Mouse (Mus musculus): ENCODE measurements around the gene Oaz2.
"Not testable (repeated sequence)": the region's sequence is repeated elsewhere in the genome, so short reads cannot be mapped to it uniquely, and the experiment has no call there.

The Oaz2 gene

GRCm38 (mm10) chr9:65653741-65654140, 14.1 kb upstream of the Oaz2 start:
- no peak for DNase-seq

- DNase-seq, result no peak
These were observed 13.0 kb upstream of the Oaz2 start for GRCm38 (mm10) chr9:65654700-65655237.

- no peak for DNase-seq
These were observed 12.3 kb upstream of the Oaz2 start for GRCm38 (mm10) chr9:65655540-65655939.

- DNase-seq, result no peak
These were observed 10.6 kb upstream of the Oaz2 start for GRCm38 (mm10) chr9:65657218-65657617.

DNA sequence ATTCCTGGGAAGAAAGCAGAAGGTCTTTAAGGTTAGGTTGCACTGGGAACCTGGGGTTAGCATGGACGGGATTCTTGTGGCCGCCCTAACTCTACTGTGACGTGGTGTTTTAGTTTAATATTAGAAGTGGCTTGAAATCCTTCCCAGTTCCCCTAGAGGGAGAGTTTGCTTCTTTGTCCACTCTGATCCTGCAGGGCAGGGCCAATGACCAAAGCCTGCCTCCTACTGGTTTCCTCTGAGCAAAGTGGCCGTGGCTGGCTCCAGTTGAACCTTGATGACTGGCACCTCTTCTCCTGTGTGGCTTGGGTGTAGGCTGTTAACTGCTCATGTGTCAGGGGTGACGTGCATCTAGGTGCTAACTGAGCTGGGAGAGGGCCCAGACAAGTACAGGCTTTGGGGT, 6.8 kb upstream of the Oaz2 start:
- DNase-seq, result no peak

DNA sequence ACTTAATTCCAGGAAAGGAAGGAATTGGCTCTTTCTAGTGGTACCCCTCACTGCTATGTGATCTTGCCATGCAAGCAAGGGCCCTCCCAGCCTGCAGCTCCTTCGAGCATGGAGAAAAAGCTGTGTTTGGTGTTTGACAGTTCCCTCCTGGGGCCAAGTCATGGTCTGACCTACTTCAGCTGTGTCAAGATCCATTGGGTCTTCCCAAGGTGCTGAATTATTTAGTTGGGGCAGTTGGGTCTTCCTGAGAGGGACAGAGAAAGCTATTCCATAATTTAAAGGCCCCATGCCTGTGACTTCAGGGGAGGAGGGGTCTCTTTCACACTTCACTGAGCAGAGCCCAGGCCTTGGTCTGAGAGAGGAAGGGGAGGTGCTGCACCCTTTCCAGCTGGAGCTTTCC, 6.3 kb upstream of the Oaz2 start:
- DNase-seq, result no peak

DNA sequence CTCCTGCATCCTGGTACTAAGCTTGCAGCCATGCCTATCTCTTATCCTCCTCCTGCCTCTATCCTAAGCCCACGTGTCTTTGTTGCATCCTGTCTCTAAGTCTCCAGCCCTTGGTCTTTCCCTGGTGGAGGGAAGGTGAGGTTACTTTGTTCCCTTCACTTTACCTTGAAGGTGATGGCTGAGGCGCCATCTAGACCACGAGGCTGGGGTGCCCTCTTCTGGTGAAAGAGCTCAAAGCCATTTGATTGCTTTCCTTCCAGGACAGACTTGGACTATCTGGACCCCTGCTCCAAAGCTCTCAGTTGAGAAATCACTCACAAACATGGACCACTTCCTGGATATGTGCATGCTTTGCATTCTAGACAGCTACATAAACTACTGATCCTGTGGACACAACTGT, 3.6 kb upstream of the Oaz2 start:
- peak; percentile 49 for DNase-seq

DNA sequence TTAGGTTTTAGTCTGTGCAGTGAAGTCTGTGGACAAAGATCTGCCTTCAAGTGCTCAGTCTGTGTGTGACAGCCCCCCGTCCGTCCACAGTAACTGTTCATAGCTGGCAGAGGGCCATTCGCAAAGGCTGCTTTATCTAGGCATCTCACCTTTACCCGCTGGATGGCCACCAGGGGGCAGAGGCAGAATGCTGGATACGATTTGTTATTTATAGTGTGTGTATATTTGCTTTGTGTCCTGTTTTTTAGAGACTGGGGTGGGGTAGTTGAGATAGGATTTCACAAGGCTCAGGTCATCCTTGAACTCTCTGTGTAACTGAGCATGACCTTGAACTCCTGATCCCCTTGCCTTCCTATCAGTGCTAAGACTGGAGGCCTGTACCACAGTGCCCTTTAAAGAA, 1.8 kb upstream of the Oaz2 start:
- DNase-seq, result peak; percentile 65

DNA sequence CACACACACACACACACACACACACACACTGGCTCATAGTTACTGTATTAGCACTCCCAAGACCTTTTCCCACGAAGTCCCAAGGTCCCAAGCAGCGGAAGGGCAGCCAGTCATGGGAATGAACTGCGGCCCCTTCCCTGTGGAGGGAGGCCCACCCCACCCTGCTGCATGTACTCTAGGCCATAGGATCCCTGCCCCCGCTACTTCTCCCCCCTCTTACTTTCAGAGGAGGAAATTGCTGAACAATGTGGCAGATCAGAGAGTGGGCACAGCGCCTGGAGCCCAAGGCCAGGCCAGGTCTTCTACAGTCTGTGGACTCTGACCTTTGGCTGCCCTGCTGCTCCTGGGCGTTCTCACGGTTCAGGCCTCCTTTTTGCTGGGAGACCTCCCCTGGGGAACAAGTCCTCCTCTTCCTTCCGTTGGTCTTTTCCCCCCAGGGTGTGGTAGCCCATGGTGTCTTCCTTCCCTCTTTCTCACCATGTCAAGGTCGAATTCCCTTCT, 3.7 kb downstream of the Oaz2 start:
- DNase-seq, result peak; percentile 23

- no peak for DNase-seq
These were observed 5.2 kb downstream of the Oaz2 start for GRCm38 (mm10) chr9:65672996-65673395.

DNA sequence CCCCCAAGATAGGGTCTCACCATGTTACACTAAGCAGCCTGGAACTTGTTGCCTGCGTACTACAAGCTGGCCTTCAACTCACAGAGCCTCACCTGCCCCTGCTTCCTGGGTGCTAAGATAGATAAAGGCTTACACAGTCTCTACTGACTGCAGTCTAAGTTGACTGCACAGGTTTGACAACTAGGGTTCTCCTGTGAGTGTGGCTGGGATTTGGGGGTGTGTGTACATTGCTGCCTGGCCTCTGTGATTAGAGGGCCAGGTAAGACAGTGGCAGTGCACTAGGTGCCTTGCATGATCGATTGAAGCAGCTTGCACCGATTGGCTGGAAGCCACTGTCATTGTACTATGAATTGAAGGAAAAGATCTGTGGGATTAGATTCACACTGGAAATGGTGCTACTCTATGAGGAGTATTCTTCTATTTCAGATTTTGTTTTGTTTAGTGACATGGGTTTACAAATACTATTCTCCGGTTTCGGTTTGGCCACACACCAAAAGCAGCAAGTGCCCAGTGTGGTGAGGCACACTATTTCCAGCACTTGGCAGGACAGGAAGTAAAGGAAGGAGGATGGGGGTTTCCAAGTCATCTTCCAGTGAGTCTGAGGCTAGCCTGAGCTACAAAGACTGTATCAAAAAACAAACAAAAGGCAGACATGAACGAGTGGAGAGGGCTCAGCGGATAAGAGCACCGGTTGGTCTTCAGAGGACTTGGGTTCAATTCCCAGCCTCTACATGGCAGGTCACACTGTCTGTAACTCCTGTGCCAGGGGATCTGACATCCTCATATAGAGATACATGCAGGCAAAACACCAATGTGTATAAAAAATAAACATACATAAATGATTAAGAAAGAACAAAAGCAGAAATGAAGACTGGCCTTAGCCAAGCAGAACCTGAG, 7.9 kb downstream of the Oaz2 start:
- DNase-seq, result no peak

GRCm38 (mm10) chr9:65676358-65677118, 8.7 kb downstream of the Oaz2 start:
- DNase-seq, result peak; percentile 98

GRCm38 (mm10) chr9:65677119-65677462, 9.3 kb downstream of the Oaz2 start:
- no peak for DNase-seq

DNA sequence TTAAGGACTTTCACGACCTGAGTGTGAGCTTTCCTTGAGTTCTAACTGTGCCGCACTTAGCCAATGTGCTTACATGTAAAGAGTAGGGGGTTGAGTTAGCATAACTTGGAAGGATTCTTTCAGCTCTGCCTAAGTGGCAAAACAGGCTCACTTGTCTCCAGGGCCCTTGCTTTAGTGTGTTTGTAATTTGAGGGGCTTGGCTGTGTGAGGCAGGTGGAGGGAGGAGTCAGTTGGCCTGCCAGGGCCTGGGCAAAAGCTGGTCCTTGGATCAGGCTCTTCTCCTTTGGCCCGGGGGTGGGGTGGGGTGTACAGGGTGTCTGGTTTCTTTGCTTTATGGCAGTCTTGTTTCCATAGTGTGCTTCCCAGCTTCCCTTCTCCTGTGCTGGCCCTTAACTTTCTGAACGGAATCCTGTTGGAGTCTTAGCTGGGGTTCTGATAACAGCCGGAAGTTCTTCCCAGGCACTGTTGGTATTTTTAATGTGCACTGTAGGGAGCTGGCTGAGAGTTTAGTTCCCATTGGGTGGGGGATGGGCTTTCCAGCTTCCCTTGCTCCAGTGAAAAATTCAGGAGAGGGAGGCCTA, 11.5 kb downstream of the Oaz2 start:
- DNase-seq, result peak; percentile 25

DNA sequence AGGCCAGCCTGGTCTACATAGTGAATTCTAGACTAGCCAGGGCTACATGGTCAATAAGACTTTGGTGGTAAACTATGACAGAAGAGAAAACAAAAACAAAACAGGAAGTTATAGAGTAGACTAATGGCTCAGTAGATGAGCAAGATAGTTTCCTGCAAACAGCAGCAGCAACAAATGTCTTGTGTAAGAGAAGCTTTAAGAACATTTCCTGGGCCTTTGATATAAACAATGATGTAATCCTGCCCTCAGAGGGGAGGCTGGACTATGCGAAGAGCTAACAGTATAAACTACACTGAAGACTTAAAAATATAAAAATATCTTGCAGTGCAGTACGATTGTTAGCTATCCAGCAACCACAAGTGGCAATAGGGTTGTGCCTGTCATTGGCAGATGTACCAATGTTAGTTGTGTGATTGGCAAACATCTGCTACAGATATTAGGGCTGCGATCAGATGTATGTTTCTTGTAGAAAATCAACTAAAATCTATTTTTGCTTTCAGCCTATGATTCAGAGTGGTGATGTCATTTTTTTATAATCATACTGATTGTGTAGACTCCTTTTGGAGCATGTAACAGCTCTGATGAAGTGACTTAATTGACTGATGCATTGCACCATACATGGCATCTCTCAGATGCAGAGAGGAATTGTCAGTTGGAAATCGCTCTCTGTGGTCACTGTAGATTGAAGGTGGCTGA, 13.3 kb downstream of the Oaz2 start:
- DNase-seq, result no peak

DNA sequence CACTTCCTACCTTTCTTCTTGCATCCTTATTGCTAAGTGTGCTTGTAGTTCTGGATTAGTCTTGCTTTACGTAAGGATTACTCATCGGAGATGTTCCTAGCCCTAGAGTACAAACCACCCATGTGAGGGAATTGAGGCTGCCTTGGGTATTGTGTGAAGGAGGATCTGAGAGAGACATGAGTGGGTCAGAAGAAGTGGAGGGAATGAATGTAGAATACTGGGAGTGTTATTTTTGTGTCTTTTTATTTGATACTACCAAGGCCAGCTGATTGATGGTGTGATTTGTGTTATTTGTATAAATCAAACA, 13.8 kb downstream of the Oaz2 start:
- no peak for DNase-seq

- DNase-seq, result no peak
These were observed 14.4 kb downstream of the Oaz2 start for GRCm38 (mm10) chr9:65682183-65682582.

DNA sequence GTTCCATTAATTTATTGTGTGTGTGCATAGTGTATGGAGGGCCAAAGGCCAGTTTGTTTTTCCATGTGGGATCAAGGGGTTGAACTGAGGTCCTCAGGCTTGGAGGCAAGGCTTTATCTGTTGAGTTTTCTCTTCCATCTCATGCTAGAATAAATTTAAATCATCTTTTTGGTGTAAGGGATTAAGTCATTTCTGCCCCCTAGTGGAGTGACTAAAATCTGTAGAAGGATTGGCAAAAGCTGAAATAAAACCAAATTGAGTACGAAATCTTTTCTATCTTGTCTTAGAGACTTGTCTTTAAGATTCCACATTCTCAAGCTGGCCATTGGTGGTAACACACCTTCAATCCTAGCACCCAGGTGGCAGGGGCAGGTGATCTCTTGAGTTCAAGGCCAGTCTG, 15.2 kb downstream of the Oaz2 start:
- DNase-seq, result no peak

DNA sequence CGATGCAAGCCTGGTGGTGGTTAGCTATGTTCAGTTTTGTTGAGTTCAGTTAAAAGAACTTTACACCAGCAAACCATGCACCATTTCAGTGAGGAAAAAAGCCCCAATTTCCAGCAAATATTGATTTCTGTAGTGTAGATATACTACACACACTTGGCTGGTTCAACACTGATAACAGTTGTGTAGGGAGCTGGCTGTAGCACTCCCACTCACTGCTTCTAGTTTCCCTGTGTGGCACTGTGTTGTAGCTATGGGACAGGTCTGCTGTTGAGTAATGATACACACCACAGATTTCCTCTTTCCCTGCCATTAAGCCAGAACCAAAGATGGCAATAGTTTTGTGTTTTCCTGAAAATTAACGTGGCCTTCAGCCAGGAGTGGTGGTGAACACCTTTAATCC, 16.9 kb downstream of the Oaz2 start:
- DNase-seq, result no peak

DNA sequence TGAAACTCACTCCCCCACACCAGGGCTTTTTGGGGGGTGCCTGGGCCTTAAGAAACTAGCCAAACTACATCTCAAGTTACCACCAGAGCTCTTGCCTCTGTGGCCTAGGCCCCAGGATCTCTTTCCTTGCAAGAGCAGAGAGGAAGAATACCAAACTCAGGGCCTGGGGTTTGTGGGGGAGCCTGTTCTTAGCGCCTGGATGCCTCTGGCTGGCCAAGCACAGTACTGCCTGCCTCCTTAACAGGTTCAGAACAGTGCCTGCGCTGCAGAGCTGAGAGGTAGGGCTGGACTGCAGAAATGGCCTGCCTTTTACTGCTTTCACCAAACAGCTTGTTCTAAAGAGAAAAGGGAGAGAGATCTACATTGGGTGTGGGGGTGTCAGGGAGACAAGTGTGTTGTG, 22.1 kb downstream of the Oaz2 start:
- DNase-seq, result not testable (repeated sequence)

GRCm38 (mm10) chr9:65692466-65692865, 24.7 kb downstream of the Oaz2 start:
- no peak for DNase-seq

DNA sequence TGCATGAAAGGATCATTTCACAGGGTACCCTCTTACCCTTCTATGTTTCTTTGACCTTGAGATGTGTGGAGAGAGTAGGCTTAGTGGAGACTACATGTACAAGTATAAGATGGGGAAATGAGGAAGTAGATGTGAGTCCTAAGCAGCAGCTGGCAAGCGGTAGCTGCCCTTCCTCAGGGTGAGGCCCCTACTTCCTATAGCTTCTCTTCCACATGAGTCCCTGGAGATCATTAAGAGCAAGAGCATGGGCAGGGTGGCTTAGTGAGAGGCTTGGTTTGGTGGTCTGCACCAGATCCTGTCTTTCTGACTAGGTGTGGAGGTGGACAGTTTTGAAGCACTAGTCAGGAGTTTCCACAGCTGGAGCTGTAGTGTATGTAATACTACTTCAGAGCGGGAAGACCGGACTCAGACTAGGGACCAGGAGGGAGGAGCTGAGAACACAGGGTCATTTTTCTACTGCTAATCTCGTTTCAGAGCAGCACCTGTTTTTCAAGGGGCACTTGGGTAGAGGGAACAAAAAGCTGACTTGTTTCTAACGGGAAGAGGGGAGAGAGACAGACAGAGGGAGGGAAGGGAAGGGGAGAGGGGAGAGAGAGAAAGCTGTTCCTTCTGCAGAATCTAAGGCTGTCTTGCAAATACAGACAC, 25.3 kb downstream of the Oaz2 start:
- DNase-seq, result no peak

Measured in liver (tissue).